Mouse (Mus musculus) heart, embryonic 15.5 days (tissue): ENCODE results near the gene Cyp4f14. TPM values are rescaled to one million over a fixed set of nuclear protein-coding genes. Genes with fewer than 3 reads are reported as not detected.
"Not testable (repeated sequence)": the region's sequence is repeated elsewhere in the genome, so short reads cannot be mapped to it uniquely, and the experiment has no call there.

ENCODE experiments used
- ATAC-seq: fragments of 200-750 bp; cut with Nextera tagmentation; replicated peaks from 2 replicates; pipeline ENCODE4 v1.8.0; 2017; ENCODE audit warnings: low read depth, moderate TSS enrichment; ENCODE audit not compliant: insufficient number of reproducible peaks, insufficient read depth, low FRiP score
- H3K27ac ChIP-seq: fragments of 300-500 bp; sonication (generic); 2 replicates; pipeline ENCODE4 v1.5.1; 2015; ENCODE audit warnings: mild to moderate bottlenecking, inconsistent platforms
- H3K27me3 ChIP-seq: fragments of 300-500 bp; sonication (generic); 2 replicates; pipeline ENCODE4 v1.6.1; 2015; ENCODE audit warnings: inconsistent platforms
- H3K36me3 ChIP-seq: fragments of 300-500 bp; sonication (generic); 2 replicates; pipeline ENCODE4 v1.6.1; 2015; ENCODE audit warnings: mild to moderate bottlenecking, inconsistent platforms
- H3K4me1 ChIP-seq: fragments of 300-500 bp; sonication (generic); replicated peaks from 2 replicates; pipeline ENCODE4 v1.6.1; 2015; ENCODE audit warnings: inconsistent platforms
- H3K4me2 ChIP-seq: fragments of 300-500 bp; sonication (generic); 2 replicates; pipeline ENCODE4 v1.6.1; 2015; ENCODE audit warnings: inconsistent platforms, mild to moderate bottlenecking, moderate library complexity
- H3K4me3 ChIP-seq: fragments of 300-500 bp; sonication (generic); 2 replicates; pipeline ENCODE4 v1.5.1; 2015; ENCODE audit warnings: mild to moderate bottlenecking, inconsistent platforms
- H3K9ac ChIP-seq: fragments of 300-500 bp; sonication (generic); 2 replicates; pipeline ENCODE4 v1.6.1; 2015; ENCODE audit warnings: mild to moderate bottlenecking, inconsistent platforms
- H3K9me3 ChIP-seq: fragments of 300-500 bp; sonication (generic); replicated peaks from 2 replicates; pipeline ENCODE4 v1.6.1; 2016; ENCODE audit warnings: inconsistent platforms
- WGBS: fragments of 180-500 bp; shearing (Covaris S2); methylation state at CpG from one replicate; pipeline ENCODE4 v1.1.7; 2015; ENCODE audit warnings: mixed read lengths; 5-methylcytosine and 5-hydroxymethylcytosine counted together
- polyA plus RNA-seq: library from polyadenylated mRNA; unstranded; fragments of >200 nt; fragmentation: Nextera tagmentation; extraction: Ambion mirVana; gene quantifications from 2 replicates; pipeline ENCODE4 v1.2.1, GENCODE M21; 2015

Cyp4f14 gene
- polyA plus RNA-seq, 1 experiment from 2014 or later = not detected

- 47% methylated on average over 3 of the region's 6 CpGs for WGBS
- not testable (repeated sequence) for H3K4me2 ChIP-seq, H3K9me3 ChIP-seq, H3K27me3 ChIP-seq, H3K4me3 ChIP-seq, H3K4me1 ChIP-seq, H3K27ac ChIP-seq, H3K9ac ChIP-seq, ATAC-seq, H3K36me3 ChIP-seq
Measured at GRCm38 (mm10) chr17:32856713-32857112, 60.4 kb downstream of the Cyp4f14 start.

Other genes with a start within 250 kb of the Cyp4f14 start
- gene Cyp4f15, start 231.7 kb downstream of the Cyp4f14 start, polyA plus RNA-seq = 0.19 TPM in 1 of 2 replicates, not detected in the other
- gene Zfp871, start 129.1 kb downstream of the Cyp4f14 start, polyA plus RNA-seq = 18.1 and 20.5 TPM in 2 replicates
- gene Zfp811, start 107.4 kb downstream of the Cyp4f14 start, polyA plus RNA-seq = 1.1 and 1.3 TPM in 2 replicates
- gene Zfp799, start 87.1 kb downstream of the Cyp4f14 start, polyA plus RNA-seq = 6.2 and 8.2 TPM in 2 replicates
- gene Zfp870, start 25.7 kb downstream of the Cyp4f14 start, polyA plus RNA-seq = 4.5 and 5.5 TPM in 2 replicates
- gene Cyp4f13, start 30.1 kb upstream of the Cyp4f14 start, polyA plus RNA-seq = 10.0 and 11.6 TPM in 2 replicates
- 4.9 and 7.4 TPM in 2 replicates for gene Zfp472, start 48.5 kb upstream of the Cyp4f14 start, polyA plus RNA-seq
- gene Zfp952, start 75.8 kb upstream of the Cyp4f14 start, polyA plus RNA-seq = 6.7 and 8.9 TPM in 2 replicates
- gene Zfp763, start 116.1 kb upstream of the Cyp4f14 start, polyA plus RNA-seq = 6.0 and 6.2 TPM in 2 replicates
- not detected in 2 replicates for gene 4921501E09Rik, start 150.7 kb upstream of the Cyp4f14 start, polyA plus RNA-seq
- gene Zfp563, start 172.0 kb upstream of the Cyp4f14 start, polyA plus RNA-seq = 4.5 and 4.7 TPM in 2 replicates
- gene Morc2b, start 222.3 kb upstream of the Cyp4f14 start, polyA plus RNA-seq = not detected in 2 replicates